Mouse (Mus musculus): ENCODE measurements at regions not wholly inside any gene's neighbourhood (a gene's known extent, or its start where the extent isn't known, plus 50 kb on each side); places are given as distances from the start of the nearest gene placed in this dataset.

DNA sequence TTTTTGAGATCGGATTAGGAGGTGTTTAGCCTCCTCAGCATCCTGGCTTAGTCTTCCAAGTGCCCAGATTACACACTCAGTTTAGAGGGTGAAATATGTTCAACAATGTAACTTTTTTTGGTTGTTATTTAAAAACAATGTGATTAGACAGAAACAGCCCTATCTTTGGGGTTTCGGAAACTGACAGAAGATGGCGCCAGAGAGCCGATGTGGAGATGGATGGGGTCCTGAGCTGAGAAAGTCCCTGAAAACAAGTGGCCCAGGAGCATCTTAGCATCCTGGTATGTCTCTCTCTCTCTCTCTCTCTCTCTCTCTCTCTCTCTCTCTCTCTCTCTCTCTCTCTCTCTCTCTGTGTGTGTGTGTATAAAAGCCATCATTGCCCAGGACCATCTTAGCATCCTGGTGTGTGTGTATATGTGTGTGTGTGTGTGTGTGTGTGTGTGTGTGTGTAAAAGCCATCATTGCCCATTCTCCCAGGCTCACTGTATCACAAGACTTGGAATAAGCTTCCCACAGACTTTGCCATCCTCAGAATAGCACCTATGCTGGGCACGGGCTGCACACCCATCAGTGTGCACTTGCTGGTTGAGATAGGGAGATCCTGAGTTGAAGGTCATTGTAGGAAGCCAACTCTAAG, 84.2 kb upstream of the Fam174b start:
- Histone ChIP-seq H3K36me3 (no peaks in the 10 kb centered on the region), H3K4me1 (peaks cover 11% of the 10 kb centered on the region), H3K4me2 (no peak overlapping the region), H3K9ac (no peak overlapping the region), H3K9me3 (no peaks in the 10 kb centered on the region), H3K4me3 (no peak overlapping the region), H3K27ac (no peak overlapping the region), H3K27me3 (no peaks in the 10 kb centered on the region)
- ATAC-seq (ENCODE audit: insufficient number of reproducible peaks, insufficient read depth, low FRiP score, low TSS enrichment, low read depth): no peak
- WGBS: 21% methylated on average over 5 of the region's 5 CpGs

DNA sequence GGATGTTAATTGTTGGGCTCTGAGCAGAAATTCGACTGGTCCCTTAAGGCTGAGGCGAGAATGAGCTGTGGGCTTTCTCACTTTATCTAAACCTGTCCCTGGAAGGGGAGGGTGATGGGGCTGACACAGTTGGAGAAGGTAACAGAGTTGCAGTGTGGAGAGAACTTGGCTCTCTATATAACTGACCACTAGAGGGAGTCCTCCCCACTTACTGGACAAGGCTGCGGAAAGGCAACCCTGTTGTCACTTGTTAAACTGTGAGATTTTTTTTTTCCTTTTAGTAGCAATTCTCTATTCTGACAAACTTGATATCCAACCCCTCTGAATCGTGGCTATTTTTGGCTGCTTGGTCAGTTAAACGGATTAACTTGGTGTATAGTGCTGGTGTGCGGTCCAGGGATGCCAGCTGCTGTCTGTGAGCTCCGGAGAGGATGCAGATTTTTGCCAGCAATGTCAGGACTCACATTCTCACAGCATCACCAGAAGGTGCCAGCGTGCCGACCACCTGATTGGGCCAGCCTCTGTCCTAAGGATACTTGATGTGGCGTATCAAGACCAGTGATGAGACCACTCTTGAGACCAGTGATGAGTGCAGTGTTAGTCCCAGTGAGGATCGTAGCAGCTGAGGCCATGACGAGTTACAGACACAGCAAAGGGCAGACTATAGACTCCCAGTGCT, 85.8 kb upstream of the Fam174b start:
- WGBS: 36% methylated on average over 12 of the region's 12 CpGs
- no peak overlapping the region for H3K4me3 ChIP-seq
- ATAC-seq (ENCODE audit: insufficient number of reproducible peaks, insufficient read depth, low FRiP score, low TSS enrichment, low read depth): no peak
- H3K36me3 ChIP-seq: no peaks in the 10 kb centered on the region
- H3K9ac ChIP-seq: no peak overlapping the region
- no peak overlapping the region for H3K27ac ChIP-seq
- H3K27me3 ChIP-seq: no peaks in the 10 kb centered on the region
- H3K9me3 ChIP-seq: no peaks in the 10 kb centered on the region
- peak overlapping the region; percentile 24 for H3K4me2 ChIP-seq
- peaks cover 11% of the 10 kb centered on the region for H3K4me1 ChIP-seq

DNA sequence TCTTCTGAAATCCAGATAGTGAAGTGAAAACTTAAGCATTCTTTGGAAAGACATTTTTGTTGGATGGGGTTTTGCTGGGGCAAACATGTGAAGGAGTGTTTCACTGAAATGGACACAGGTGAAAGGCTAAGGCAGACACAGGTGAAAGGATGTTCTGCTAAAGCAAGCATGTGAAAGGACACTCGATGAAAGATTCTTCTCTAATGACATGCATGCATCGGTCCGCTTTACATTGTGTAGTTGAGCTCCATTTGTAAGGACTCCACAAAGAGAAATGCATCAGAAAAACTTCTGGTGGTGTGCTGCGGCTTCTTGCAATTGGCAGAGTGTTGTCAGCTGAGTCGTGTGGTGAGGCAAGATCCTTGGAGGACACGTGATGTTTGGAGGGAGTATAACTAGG, 89.2 kb upstream of the Fam174b start:
- H3K9me3 ChIP-seq: no peaks in the 10 kb centered on the region
- no peaks in the 10 kb centered on the region for H3K27me3 ChIP-seq
- H3K4me3 ChIP-seq: no peak overlapping the region
- no peaks in the 10 kb centered on the region for H3K36me3 ChIP-seq
- 94% methylated on average over 6 of the region's 6 CpGs for WGBS
- no peak overlapping the region for H3K27ac ChIP-seq
- no peak overlapping the region for H3K9ac ChIP-seq
- ATAC-seq (ENCODE audit: insufficient number of reproducible peaks, insufficient read depth, low FRiP score, low TSS enrichment, low read depth): no peak
- peaks cover 13% of the 10 kb centered on the region; the same call in 1 of the 2 replicates for H3K4me1 ChIP-seq
- H3K4me2 ChIP-seq: no peak overlapping the region

DNA sequence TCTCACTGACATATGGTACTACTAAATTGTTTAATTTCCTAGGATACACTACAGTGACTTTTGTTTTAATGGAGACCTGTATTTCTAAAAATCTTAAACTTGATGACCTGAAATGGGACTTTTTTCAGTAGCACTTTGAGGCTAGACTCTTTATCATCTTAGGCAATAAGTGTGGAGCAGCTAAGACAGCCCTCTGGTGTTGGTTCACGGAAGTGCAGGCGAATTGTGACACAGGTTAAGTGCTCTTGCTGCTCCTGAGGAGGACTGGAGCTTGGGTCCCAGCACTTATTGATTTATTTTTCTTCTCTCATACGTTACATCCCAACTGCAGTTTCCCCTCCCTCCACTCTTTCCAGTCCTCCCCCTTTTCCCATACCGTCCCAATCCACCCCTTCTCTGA, 92.1 kb upstream of the Fam174b start:
- Histone ChIP-seq H3K9me3 (no peaks in the 10 kb centered on the region), H3K4me3 (no peak overlapping the region), H3K27me3 (no peaks in the 10 kb centered on the region), H3K4me1 (peaks cover 9% of the 10 kb centered on the region; the same call in 1 of the 2 replicates), H3K36me3 (no peaks in the 10 kb centered on the region), H3K27ac (no peak overlapping the region), H3K9ac (no peak overlapping the region), H3K4me2 (no peak overlapping the region)
- ATAC-seq (ENCODE audit: insufficient number of reproducible peaks, insufficient read depth, low FRiP score, low TSS enrichment, low read depth): no peak
- 26% methylated on average over 4 of the region's 4 CpGs for WGBS

DNA sequence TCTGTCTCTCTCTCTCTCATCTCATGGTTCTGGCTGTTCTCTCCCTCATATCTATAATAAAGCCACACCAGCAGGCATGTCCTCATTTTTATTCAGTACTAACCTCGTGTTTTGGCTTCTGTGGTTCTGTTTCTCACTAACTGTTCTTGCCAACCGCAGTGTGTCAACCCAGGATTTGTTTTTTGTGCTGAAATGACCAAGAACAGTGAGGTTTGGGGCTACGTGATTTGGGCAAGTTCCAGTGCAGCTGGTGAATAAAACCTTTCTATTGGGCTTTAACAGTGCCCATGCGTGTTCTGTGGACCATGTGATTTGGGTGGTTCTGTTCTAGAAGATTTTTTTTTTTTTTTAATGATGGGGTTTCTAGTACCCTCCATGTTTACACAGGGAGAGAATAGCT, 93.0 kb upstream of the Fam174b start:
- H3K27me3 ChIP-seq: no peaks in the 10 kb centered on the region
- no peak overlapping the region for H3K9ac ChIP-seq
- H3K9me3 ChIP-seq: no peaks in the 10 kb centered on the region
- H3K36me3 ChIP-seq: no peaks in the 10 kb centered on the region
- peaks cover 9% of the 10 kb centered on the region; the same call in 1 of the 2 replicates for H3K4me1 ChIP-seq
- no peak overlapping the region for H3K4me3 ChIP-seq
- no peak overlapping the region for H3K4me2 ChIP-seq
- ATAC-seq (ENCODE audit: insufficient number of reproducible peaks, insufficient read depth, low FRiP score, low TSS enrichment, low read depth): no peak
- H3K27ac ChIP-seq: no peak overlapping the region
- WGBS: 65% methylated on average over 4 of the region's 4 CpGs

DNA sequence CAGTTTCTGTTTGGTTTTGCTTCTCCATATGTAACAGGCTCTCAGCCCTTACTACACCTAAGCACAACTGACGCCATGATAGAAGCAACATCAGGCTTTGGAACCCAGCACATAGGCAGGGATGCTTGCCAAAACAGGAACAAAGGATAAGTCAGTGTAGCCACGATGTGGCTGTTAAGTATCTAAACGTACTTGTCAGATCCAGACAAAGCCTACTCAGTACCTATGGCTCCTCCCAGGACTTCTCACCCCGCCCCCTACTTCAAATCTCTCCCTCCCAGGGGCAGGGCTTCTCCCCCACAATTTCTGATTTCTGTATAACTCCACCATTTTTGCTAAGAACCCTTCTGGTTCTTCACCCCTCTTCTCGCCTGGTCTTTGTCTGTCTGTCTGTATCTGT, 93.4 kb upstream of the Fam174b start:
- Histone ChIP-seq H3K36me3 (no peaks in the 10 kb centered on the region), H3K9ac (no peak overlapping the region), H3K4me1 (peaks cover 9% of the 10 kb centered on the region; the same call in 1 of the 2 replicates), H3K4me3 (no peak overlapping the region), H3K27ac (no peak overlapping the region), H3K9me3 (no peaks in the 10 kb centered on the region), H3K27me3 (no peaks in the 10 kb centered on the region), H3K4me2 (no peak overlapping the region)
- no peak for ATAC-seq (ENCODE audit: insufficient number of reproducible peaks, insufficient read depth, low FRiP score, low TSS enrichment, low read depth)
- 52% methylated on average over 5 of the region's 5 CpGs for WGBS

DNA sequence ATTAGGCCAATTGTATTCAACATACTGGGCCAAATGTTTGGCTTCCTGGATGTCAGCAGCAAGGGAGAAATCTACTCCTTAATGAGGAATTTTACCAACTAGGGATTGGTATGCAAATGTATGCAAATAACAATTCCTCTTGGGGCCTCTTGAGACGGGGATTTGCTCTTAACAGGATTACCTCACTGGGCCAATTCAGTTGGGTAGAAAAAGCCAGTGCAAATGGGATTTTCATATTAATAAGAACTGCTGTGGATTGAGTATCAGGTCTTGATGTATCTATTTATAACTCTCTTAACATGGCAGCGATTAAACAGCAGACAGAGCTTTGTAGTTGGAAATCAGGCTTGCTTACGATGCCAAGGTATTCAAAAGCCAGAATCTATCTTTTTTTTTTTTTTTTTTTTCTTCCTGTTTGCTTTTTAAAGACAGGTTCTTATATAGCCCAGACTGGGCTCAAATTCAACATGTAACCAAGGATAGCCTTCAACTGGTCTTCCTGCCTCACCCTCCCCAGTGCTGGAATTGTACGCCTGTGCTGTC, 95.7 kb upstream of the Fam174b start:
- peaks cover 9% of the 10 kb centered on the region; the same call in 1 of the 2 replicates for H3K4me1 ChIP-seq
- 47% methylated on average over 4 of the region's 4 CpGs for WGBS
- H3K9ac ChIP-seq: no peak overlapping the region
- H3K4me3 ChIP-seq: no peak overlapping the region
- H3K4me2 ChIP-seq: no peak overlapping the region
- no peaks in the 10 kb centered on the region for H3K9me3 ChIP-seq
- no peaks in the 10 kb centered on the region for H3K27me3 ChIP-seq
- H3K27ac ChIP-seq: no peak overlapping the region
- H3K36me3 ChIP-seq: no peaks in the 10 kb centered on the region
- no peak for ATAC-seq (ENCODE audit: insufficient number of reproducible peaks, insufficient read depth, low FRiP score, low TSS enrichment, low read depth)

DNA sequence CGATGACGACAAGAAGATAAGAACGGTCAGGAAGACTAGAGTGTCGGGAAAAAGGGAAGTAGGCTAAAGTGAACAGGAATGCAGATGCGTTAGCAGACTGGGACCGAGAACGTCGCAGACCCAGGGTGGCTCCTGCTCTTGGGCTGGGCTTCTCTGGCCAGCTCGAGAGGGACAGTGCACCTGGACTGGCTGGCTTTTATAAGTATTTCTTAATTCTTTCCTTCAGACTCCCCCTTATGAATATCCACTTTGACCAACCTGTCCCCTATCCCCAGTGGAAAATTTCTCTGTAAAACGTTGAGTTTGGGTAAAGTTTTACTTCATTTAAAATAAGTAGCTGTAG, 96.1 kb upstream of the Fam174b start:
- no peak overlapping the region for H3K4me2 ChIP-seq
- no peaks in the 10 kb centered on the region for H3K27me3 ChIP-seq
- no peak overlapping the region for H3K27ac ChIP-seq
- H3K9me3 ChIP-seq: no peaks in the 10 kb centered on the region
- WGBS: 63% methylated on average over 10 of the region's 10 CpGs
- H3K4me3 ChIP-seq: no peak overlapping the region
- ATAC-seq (ENCODE audit: insufficient number of reproducible peaks, insufficient read depth, low FRiP score, low TSS enrichment, low read depth): no peak
- H3K36me3 ChIP-seq: no peaks in the 10 kb centered on the region
- H3K9ac ChIP-seq: no peak overlapping the region
- H3K4me1 ChIP-seq: peaks cover 9% of the 10 kb centered on the region; the same call in 1 of the 2 replicates

DNA sequence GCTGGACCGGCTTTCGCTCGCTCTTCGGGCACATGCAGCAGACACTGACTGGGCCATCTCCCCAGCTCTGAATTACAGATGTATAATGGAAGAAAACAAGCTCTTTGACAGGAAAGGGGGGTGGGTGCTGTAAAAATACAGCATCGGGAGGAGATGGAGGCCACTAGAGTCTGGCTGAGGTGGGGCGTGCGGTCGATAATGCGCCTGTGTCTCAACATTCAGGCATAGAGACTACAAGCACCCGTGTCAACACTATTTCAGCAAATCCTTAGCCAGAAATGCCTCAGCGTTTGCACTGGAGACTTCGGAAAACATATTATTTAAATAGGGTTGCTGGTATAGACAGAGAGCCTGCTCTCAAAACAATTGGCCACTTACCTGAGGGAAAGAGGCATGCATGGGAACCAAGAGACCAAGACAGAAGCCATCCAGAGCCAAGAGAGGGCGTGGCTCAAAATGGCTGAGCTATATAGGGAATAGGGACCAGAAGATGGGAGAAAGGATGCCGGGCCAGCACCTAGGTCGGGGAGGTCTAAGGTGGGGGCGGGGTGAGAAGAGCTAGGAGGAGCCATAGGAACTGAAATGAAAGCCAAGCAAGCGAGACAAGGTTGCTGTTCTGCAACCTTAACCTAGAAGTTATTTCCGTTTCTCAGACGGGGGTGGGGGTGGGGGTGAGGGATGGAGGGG, 96.7 kb upstream of the Fam174b start:
- 82% methylated on average over 19 of the region's 19 CpGs for WGBS

DNA sequence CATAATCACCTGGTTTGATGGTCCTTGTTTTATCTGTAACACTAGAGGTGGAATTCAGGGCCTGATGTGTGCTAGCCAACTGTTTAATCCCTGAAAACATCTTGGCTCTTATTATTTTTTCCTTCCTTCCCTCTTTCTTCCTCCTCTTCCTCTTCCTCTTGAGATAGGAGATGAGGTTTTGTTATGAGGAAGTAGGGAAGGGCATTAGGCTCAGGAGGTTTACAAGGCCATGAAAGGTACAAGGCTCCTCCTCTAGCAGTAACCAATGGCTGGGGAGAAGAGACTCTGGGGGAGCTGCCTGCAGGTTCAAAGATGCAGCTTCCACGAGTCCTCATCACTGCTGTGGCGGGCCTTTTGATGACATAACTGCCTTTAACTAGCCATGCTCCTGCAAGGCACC, 98.6 kb upstream of the Chd2 start:
- H3K27me3 ChIP-seq: no peaks in the 10 kb centered on the region
- no peaks in the 10 kb centered on the region; the same call in 1 of the 2 replicates for H3K9me3 ChIP-seq
- no peak for ATAC-seq (ENCODE audit: insufficient number of reproducible peaks, insufficient read depth, low FRiP score, low TSS enrichment, low read depth)
- no peak overlapping the region for H3K4me2 ChIP-seq
- no peak overlapping the region for H3K4me3 ChIP-seq
- no peaks in the 10 kb centered on the region for H3K36me3 ChIP-seq
- 53% methylated on average over 2 of the region's 2 CpGs for WGBS
- H3K9ac ChIP-seq: no peak overlapping the region
- no peak overlapping the region for H3K27ac ChIP-seq
- no peaks in the 10 kb centered on the region for H3K4me1 ChIP-seq

More for the DNA sequence above, 96.7 kb upstream of the Fam174b start:
- Histone ChIP-seq H3K4me2 (no peak overlapping the region), H3K27me3 (no peaks in the 10 kb centered on the region), H3K4me3 (no peak overlapping the region), H3K9ac (no peak overlapping the region), H3K4me1 (peaks cover 9% of the 10 kb centered on the region; the same call in 1 of the 2 replicates), H3K27ac (no peak overlapping the region), H3K36me3 (no peaks in the 10 kb centered on the region), H3K9me3 (no peaks in the 10 kb centered on the region)
- no peak for ATAC-seq (ENCODE audit: insufficient number of reproducible peaks, insufficient read depth, low FRiP score, low TSS enrichment, low read depth)

DNA sequence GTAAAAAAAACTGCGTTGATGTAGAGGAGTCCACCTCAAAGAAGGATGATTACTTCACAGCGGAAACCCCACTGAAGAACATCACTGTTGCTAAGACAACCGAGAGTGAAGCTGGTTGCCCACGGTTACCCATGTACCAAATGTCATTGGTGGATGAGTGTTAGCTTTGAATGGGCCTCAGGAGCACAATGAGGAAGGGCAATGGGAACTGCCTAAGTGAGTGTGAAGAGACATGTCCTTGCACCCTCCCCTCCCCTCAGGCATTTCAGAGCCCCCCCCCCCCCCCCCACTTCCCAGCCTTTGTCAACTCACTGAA, 96.1 kb upstream of the Chd2 start:
- H3K36me3 ChIP-seq: no peaks in the 10 kb centered on the region
- no peak for ATAC-seq (ENCODE audit: insufficient number of reproducible peaks, insufficient read depth, low FRiP score, low TSS enrichment, low read depth)
- H3K4me2 ChIP-seq: no peak overlapping the region
- H3K4me1 ChIP-seq: no peaks in the 10 kb centered on the region
- no peaks in the 10 kb centered on the region; the same call in 1 of the 2 replicates for H3K9me3 ChIP-seq
- no peak overlapping the region for H3K9ac ChIP-seq
- no peak overlapping the region for H3K27ac ChIP-seq
- H3K4me3 ChIP-seq: no peak overlapping the region
- H3K27me3 ChIP-seq: no peaks in the 10 kb centered on the region
- 74% methylated on average over 4 of the region's 4 CpGs for WGBS

Measured in embryonic facial prominence, embryonic 13.5 days (tissue).